Mouse (Mus musculus) NIH3T3 (cell line): Measurements from ENCODE around the gene Egfl8.
A peak's percentile ranks its signal among the peaks of the same experiment; 100 is the strongest.

Source experiments
- DNase-seq: peaks from one replicate; pipeline ENCODE4 v3.0.0-alpha.2; 2012; ENCODE audit warnings: low read depth

Gene Egfl8

GRCm38 (mm10) chr17:34648141-34648890, 32.5 kb upstream of the Egfl8 start:
- no peak for DNase-seq

GRCm38 (mm10) chr17:34646906-34647787, 31.4 kb upstream of the Egfl8 start, which contains the start of gene Atf6b:
TSS of gene Atf6b (plus strand) at chr17:34647146.
- DNase-seq, result peak; percentile 98

- no peak for DNase-seq
Observed at GRCm38 (mm10) chr17:34645831-34646511, 30.2 kb upstream of the Egfl8 start.

GRCm38 (mm10) chr17:34645256-34645829, 29.6 kb upstream of the Egfl8 start:
- DNase-seq, result no peak

- peak; percentile 98 for DNase-seq
Observed at GRCm38 (mm10) chr17:34644608-34645007, 28.8 kb upstream of the Egfl8 start, which contains the start of gene Fkbpl. TSS of gene Fkbpl (plus strand) at chr17:34644764.

GRCm38 (mm10) chr17:34643944-34644343, 28.2 kb upstream of the Egfl8 start:
- peak; percentile 82 for DNase-seq

GRCm38 (mm10) chr17:34643379-34643778, 27.6 kb upstream of the Egfl8 start:
- no peak for DNase-seq

GRCm38 (mm10) chr17:34641945-34642344, 26.2 kb upstream of the Egfl8 start:
- peak; percentile 41 for DNase-seq

GRCm38 (mm10) chr17:34640778-34641601, 25.2 kb upstream of the Egfl8 start:
- DNase-seq, result peak; percentile 78

- DNase-seq, result peak; percentile 53
Observed at GRCm38 (mm10) chr17:34639461-34640255, 23.9 kb upstream of the Egfl8 start.

GRCm38 (mm10) chr17:34637459-34637858, 21.7 kb upstream of the Egfl8 start:
- DNase-seq, result no peak

GRCm38 (mm10) chr17:34635671-34636070, 19.9 kb upstream of the Egfl8 start:
- DNase-seq, result peak; percentile 66

GRCm38 (mm10) chr17:34632261-34632691, 16.5 kb upstream of the Egfl8 start:
- DNase-seq, result peak; percentile 72

GRCm38 (mm10) chr17:34631647-34632046, 15.9 kb upstream of the Egfl8 start:
- no peak for DNase-seq

GRCm38 (mm10) chr17:34630761-34631301, 15.1 kb upstream of the Egfl8 start:
- DNase-seq, result no peak

- no peak for DNase-seq
Observed at GRCm38 (mm10) chr17:34629796-34630603, 14.2 kb upstream of the Egfl8 start.

- DNase-seq, result peak; percentile 38
Observed at GRCm38 (mm10) chr17:34629221-34629751, 13.5 kb upstream of the Egfl8 start, which contains the start of gene Prrt1. TSS of gene Prrt1 (plus strand) at chr17:34629533.

GRCm38 (mm10) chr17:34628644-34628967, 12.8 kb upstream of the Egfl8 start:
- DNase-seq, result no peak
